Mouse (Mus musculus) ES-Bruce4 (cell line): ENCODE data around the gene Pon2. TPM values are rescaled to one million over a fixed set of nuclear protein-coding genes. Genes with fewer than 3 reads are reported as not detected.

ENCODE experiments used
- H3K27ac ChIP-seq: 2 replicates; pipeline ENCODE4 v1.5.1; 2012; ENCODE audit warnings: low read length, inconsistent platforms; ENCODE audit not compliant: insufficient read depth
- H3K27me3 ChIP-seq: 2 replicates; pipeline ENCODE4 v1.6.1; 2012; ENCODE audit warnings: mild to moderate bottlenecking, low read length, inconsistent platforms; ENCODE audit not compliant: control insufficient read depth, poor library complexity, insufficient read depth, severe bottlenecking
- H3K36me3 ChIP-seq: 2 replicates; pipeline ENCODE4 v1.6.1; 2012; ENCODE audit warnings: inconsistent platforms, mild to moderate bottlenecking, low read length, moderate library complexity; ENCODE audit not compliant: control insufficient read depth, poor library complexity, insufficient read depth, severe bottlenecking
- H3K4me1 ChIP-seq: one replicate; pipeline ENCODE4 v1.8.1; 2011; ENCODE audit warnings: low read length; ENCODE audit not compliant: control insufficient read depth, insufficient read depth
- H3K4me3 ChIP-seq: 2 replicates; pipeline ENCODE4 v1.5.1; 2011; ENCODE audit warnings: low read depth, mild to moderate bottlenecking, low read length
- H3K9ac ChIP-seq: 2 replicates; pipeline ENCODE4 v1.6.1; 2012; ENCODE audit warnings: low read depth, mild to moderate bottlenecking, inconsistent platforms; ENCODE audit not compliant: poor library complexity, severe bottlenecking
- H3K9me3 ChIP-seq: replicated peaks from 2 replicates; pipeline ENCODE4 v1.6.1; 2012; ENCODE audit warnings: mild to moderate bottlenecking, low read length, inconsistent platforms; ENCODE audit not compliant: control insufficient read depth, poor library complexity, insufficient read depth, severe bottlenecking
- CTCF ChIP-seq: IDR thresholded peaks from one replicate; pipeline ENCODE4 v1.8.1; 2011; ENCODE audit warnings: low read depth, low read length
- EP300 ChIP-seq: IDR thresholded peaks from 2 replicates; pipeline ENCODE4 v1.6.1; 2011; ENCODE audit warnings: low read depth, low read length; ENCODE audit not compliant: insufficient read depth
- POLR2A ChIP-seq: IDR thresholded peaks from one replicate; pipeline ENCODE4 v1.8.1; 2011; ENCODE audit warnings: low read length; ENCODE audit not compliant: insufficient read depth
- polyA plus RNA-seq: library from polyadenylated mRNA; stranded (reverse); fragments of >200 nt; gene quantifications from 2 replicates; pipeline ENCODE4 v1.2.4, GENCODE M21; 2011; ENCODE audit warnings: low read depth; ENCODE audit not compliant: missing spikeins, insufficient read depth, insufficient read length

Pon2 gene
- polyA plus RNA-seq, 1 experiment = 6.5 TPM

GRCm38 (mm10) chr6:5262322-5263249 lies 35.7 kb downstream of the Pon2 start:
- H3K27ac ChIP-seq = no peak overlapping the region

GRCm38 (mm10) chr6:5255722-5256451 lies 42.4 kb downstream of the Pon2 start, which contains the start of gene Pon3:
Pon3 (minus strand) TSS chr6:5256286.
- Histone ChIP-seq H3K4me1 (no peaks in the 10 kb centered on the region), H3K9me3 (no peaks in the 10 kb centered on the region), H3K36me3 (no peaks in the 10 kb centered on the region), H3K27ac (no peak within 1 kb of the TSS), H3K4me3 (peak within 1 kb of the TSS; percentile 56), H3K27me3 (no peaks in the 10 kb centered on the region), H3K9ac (0 out of 2 replicates have a peak within 1 kb of the TSS, but pooled peaks have one; percentile 24)
- TF ChIP-seq EP300 (peak; percentile 39; the same call in 1 of the 2 replicates), CTCF (no peak)

More at GRCm38 (mm10) chr6:5262322-5263249, 35.7 kb downstream of the Pon2 start:
- Histone ChIP-seq H3K4me3 (no peak overlapping the region), H3K9me3 (no peaks in the 10 kb centered on the region), H3K36me3 (no peaks in the 10 kb centered on the region), H3K27me3 (no peaks in the 10 kb centered on the region), H3K4me1 (no peaks in the 10 kb centered on the region), H3K9ac (no peak overlapping the region)
- TF ChIP-seq POLR2A (no peak), CTCF (no peak), EP300 (no peak)

- Histone ChIP-seq H3K36me3 (no peaks in the 10 kb centered on the region), H3K9ac (no peak overlapping the region), H3K27me3 (no peaks in the 10 kb centered on the region), H3K4me3 (no peak overlapping the region), H3K27ac (no peak overlapping the region), H3K4me1 (no peaks in the 10 kb centered on the region), H3K9me3 (no peaks in the 10 kb centered on the region)
- TF ChIP-seq EP300 = no peak
- TF ChIP-seq POLR2A = no peak
- no peak for TF ChIP-seq CTCF
These were observed 43.0 kb downstream of the Pon2 start for GRCm38 (mm10) chr6:5255291-5255690.

GRCm38 (mm10) chr6:5254869-5255268 lies 43.4 kb downstream of the Pon2 start:
- Histone ChIP-seq H3K36me3 (no peaks in the 10 kb centered on the region), H3K9me3 (no peaks in the 10 kb centered on the region), H3K27ac (no peak overlapping the region), H3K4me3 (no peak overlapping the region), H3K4me1 (no peaks in the 10 kb centered on the region), H3K9ac (no peak overlapping the region), H3K27me3 (no peaks in the 10 kb centered on the region)
- no peak for TF ChIP-seq POLR2A
- TF ChIP-seq CTCF = no peak
- no peak for TF ChIP-seq EP300

GRCm38 (mm10) chr6:5245926-5246325 lies 52.3 kb downstream of the Pon2 start:
- H3K4me3 ChIP-seq = no peak overlapping the region
- H3K27me3 ChIP-seq = no peaks in the 10 kb centered on the region
- H3K9ac ChIP-seq = no peak overlapping the region
- TF ChIP-seq POLR2A (no peak), EP300 (no peak), CTCF (no peak)
- H3K9me3 ChIP-seq = no peaks in the 10 kb centered on the region
- H3K36me3 ChIP-seq = no peaks in the 10 kb centered on the region
- no peak overlapping the region for H3K27ac ChIP-seq
- H3K4me1 ChIP-seq = no peaks in the 10 kb centered on the region
